In genomic region chr5:125262578-125262977, GRCm38 (mm10) we compare ENCODE assay signal across 10 mouse cellular contexts.
DNase-seq lines count a peak whose midpoint lies in the region; ATAC-seq and TF ChIP-seq lines count a peak whose summit lies in the region.
"Had no signal": no experiment of that assay in that cellular context is flagged by ENCODE, and none has a peak within 500 bp of the region (broad histone marks: within the 10 kb centered on the region; RNA-seq: fewer than 3 reads in every experiment).

No protein-coding gene starts in this region.

- intact Hi-C loops in gastrocnemius, postnatal 36 days (cut with DNase I), result no loop called here

- no peaks in the 10 kb centered on the region for H3K27me3 ChIP-seq in neural tube, embryonic 13.5 days

- peak; percentile 88 for DNase-seq in MN1 (ENCODE audit: low spot score)
- peak; percentile 89 for DNase-seq in brain, adult 2 months (ENCODE audit: low read depth, low spot score)
- peak; percentile 43 to 58 for DNase-seq in layer of hippocampus, adult 2 months (ENCODE audit: low spot score in 2 of 2)
- no peak for DNase-seq in gastrocnemius, postnatal 36 days
- DNase-seq in kidney, postnatal 10 days, result no peak
- DNase-seq in lung, postnatal 14 days, result no peak
- DNase-seq: cerebellum, adult 11-12 months; heart, postnatal 14 days; lung, embryonic 14.5 days had no signal

- TF ChIP-seq CTCF in layer of hippocampus, adult 2 months (conservative IDR thresholded peaks at IDR 0.05), result no peak

- no peak overlapping the region for H3K27ac ChIP-seq in layer of hippocampus, adult 2 months
- peak overlapping the region; percentile 63 for H3K27ac ChIP-seq in neural tube, embryonic 13.5 days (replicated peaks)

- peak; percentile 6; the same call in 1 of the 2 replicates for ATAC-seq in neural tube, embryonic 13.5 days (ENCODE audit: low read depth)

- WGBS in neural tube, embryonic 13.5 days, result 30% methylated on average over 7 of the region's 7 CpGs

- H3K9ac ChIP-seq in neural tube, embryonic 13.5 days, result no peak overlapping the region
- H3K9ac ChIP-seq: lung, embryonic 14.5 days had no signal

- no peak overlapping the region for H3K4me2 ChIP-seq in neural tube, embryonic 13.5 days
- H3K4me2 ChIP-seq: lung, embryonic 14.5 days had no signal

- H3K4me3 ChIP-seq in layer of hippocampus, adult 2 months, result no peak overlapping the region
- H3K4me3 ChIP-seq in neural tube, embryonic 13.5 days, result no peak overlapping the region

- no peaks in the 10 kb centered on the region for H3K36me3 ChIP-seq in neural tube, embryonic 13.5 days

- H3K9me3 ChIP-seq in neural tube, embryonic 13.5 days, result no peaks in the 10 kb centered on the region

- H3K4me1 ChIP-seq in neural tube, embryonic 13.5 days (replicated peaks), result peaks cover 69% of the 10 kb centered on the region

Comparison
In these comparisons a context has a peak if more than half of its experiments do, and no peak if none do; other contexts are left out.
1. DNase-seq: peak in MN1 (single experiment), brain, adult 2 months (single experiment) and layer of hippocampus, adult 2 months (2 of 2); none in gastrocnemius, postnatal 36 days (0 of 2), kidney, postnatal 10 days (single experiment) and lung, postnatal 14 days (single experiment).